Mouse (Mus musculus) midbrain, embryonic 11.5 days (tissue): ENCODE results near the gene Ric1. TPM values are rescaled to one million over a fixed set of nuclear protein-coding genes. Genes with fewer than 3 reads are reported as not detected.

ENCODE experiments used
- ATAC-seq: fragments of 200-750 bp; cut with Nextera tagmentation; 2 replicates; pipeline ENCODE4 v1.8.0; 2017; ENCODE audit warnings: moderate TSS enrichment, moderate library complexity; ENCODE audit not compliant: low FRiP score
- DNase-seq: peaks from one replicate; pipeline ENCODE4 v3.0.0; 2015; ENCODE audit warnings: low spot score; ENCODE audit errors: missing footprints
- H3K27ac ChIP-seq: fragments of 300-500 bp; sonication (generic); 2 replicates; pipeline ENCODE4 v1.5.1; 2014; ENCODE audit warnings: low read depth, low read length
- H3K27me3 ChIP-seq: fragments of 300-500 bp; sonication (generic); 2 replicates; pipeline ENCODE4 v1.6.1; 2014; ENCODE audit warnings: mild to moderate bottlenecking, low read length, moderate library complexity, mixed read lengths; ENCODE audit not compliant: control insufficient read depth, insufficient read depth
- H3K36me3 ChIP-seq: fragments of 300-500 bp; sonication (generic); 2 replicates; pipeline ENCODE4 v1.6.1; 2014; ENCODE audit warnings: mild to moderate bottlenecking, low read length, moderate library complexity, mixed read lengths; ENCODE audit not compliant: control insufficient read depth, insufficient read depth
- H3K4me1 ChIP-seq: fragments of 300-500 bp; sonication (generic); 2 replicates; pipeline ENCODE4 v1.6.1; 2014; ENCODE audit warnings: low read length; ENCODE audit not compliant: control insufficient read depth, insufficient read depth
- H3K4me2 ChIP-seq: fragments of 300-500 bp; sonication (generic); 2 replicates; pipeline ENCODE4 v1.6.1; 2014; ENCODE audit warnings: mild to moderate bottlenecking, moderate library complexity
- H3K4me3 ChIP-seq: fragments of 300-500 bp; sonication (generic); 2 replicates; pipeline ENCODE4 v1.5.1; 2014; ENCODE audit warnings: low read depth, low read length
- H3K9ac ChIP-seq: fragments of 300-500 bp; sonication (generic); 2 replicates; pipeline ENCODE4 v1.6.1; 2014; ENCODE audit warnings: low read length
- H3K9me3 ChIP-seq: fragments of 300-500 bp; sonication (generic); 2 replicates; pipeline ENCODE4 v1.6.1; 2016; ENCODE audit warnings: low read length; ENCODE audit not compliant: control insufficient read depth
- WGBS: fragments of 180-500 bp; shearing (Covaris S2); extraction: QIAGEN DNeasy Blood & Tissue Kit; methylation state at CpG from one replicate; pipeline ENCODE4 v1.1.7; 2014; 5-methylcytosine and 5-hydroxymethylcytosine counted together
- polyA plus RNA-seq: library from polyadenylated mRNA; unstranded; fragments of >200 nt; fragmentation: Nextera tagmentation; extraction: Ambion mirVana; gene quantifications from 2 replicates; pipeline ENCODE4 v1.2.1, GENCODE M21; 2014

The Ric1 gene
- polyA plus RNA-seq, 1 experiment from 2014 or later = 10.8 TPM

GRCm38 (mm10) chr19:29483386-29483785, 38.7 kb upstream of the Ric1 start:
- WGBS = 79% methylated on average over 2 of the region's 2 CpGs
- Histone ChIP-seq H3K4me1 (no peaks in the 10 kb centered on the region), H3K4me2 (no peak overlapping the region), H3K36me3 (no peaks in the 10 kb centered on the region), H3K9ac (no peak overlapping the region), H3K9me3 (no peaks in the 10 kb centered on the region), H3K27ac (no peak overlapping the region), H3K4me3 (no peak overlapping the region), H3K27me3 (no peaks in the 10 kb centered on the region)
- ATAC-seq = no peak
- DNase-seq = no peak

GRCm38 (mm10) chr19:29484537-29484936, 37.5 kb upstream of the Ric1 start:
- Histone ChIP-seq H3K4me2 (no peak overlapping the region), H3K9ac (no peak overlapping the region), H3K4me1 (no peaks in the 10 kb centered on the region), H3K36me3 (no peaks in the 10 kb centered on the region), H3K4me3 (no peak overlapping the region), H3K27me3 (no peaks in the 10 kb centered on the region), H3K27ac (no peak overlapping the region), H3K9me3 (no peaks in the 10 kb centered on the region)
- DNase-seq (no peak), ATAC-seq (no peak)
- 70% methylated on average over 2 of the region's 2 CpGs for WGBS

- H3K27ac ChIP-seq = no peak overlapping the region
- H3K4me2 ChIP-seq = no peak overlapping the region
- H3K9me3 ChIP-seq = no peaks in the 10 kb centered on the region
- no peak for ATAC-seq
- H3K27me3 ChIP-seq = no peaks in the 10 kb centered on the region
- 89% methylated on average over 3 of the region's 3 CpGs for WGBS
- H3K4me3 ChIP-seq = no peak overlapping the region
- no peak overlapping the region for H3K9ac ChIP-seq
- no peaks in the 10 kb centered on the region for H3K36me3 ChIP-seq
- no peaks in the 10 kb centered on the region for H3K4me1 ChIP-seq
- no peak for DNase-seq
These were observed 36.7 kb upstream of the Ric1 start for GRCm38 (mm10) chr19:29485257-29485948.

- H3K9me3 ChIP-seq = no peaks in the 10 kb centered on the region
- ATAC-seq (no peak), DNase-seq (no peak)
- no peaks in the 10 kb centered on the region for H3K27me3 ChIP-seq
- no peak overlapping the region for H3K4me3 ChIP-seq
- no peak overlapping the region for H3K4me2 ChIP-seq
- no peaks in the 10 kb centered on the region for H3K36me3 ChIP-seq
- no peak overlapping the region for H3K27ac ChIP-seq
- H3K9ac ChIP-seq = no peak overlapping the region
- no peaks in the 10 kb centered on the region for H3K4me1 ChIP-seq
- 84% methylated on average over 7 of the region's 7 CpGs for WGBS
These were observed 35.4 kb upstream of the Ric1 start for GRCm38 (mm10) chr19:29486545-29487206.

- H3K9me3 ChIP-seq = no peaks in the 10 kb centered on the region
- H3K36me3 ChIP-seq = no peaks in the 10 kb centered on the region
- no peak overlapping the region for H3K4me3 ChIP-seq
- H3K27me3 ChIP-seq = no peaks in the 10 kb centered on the region
- H3K9ac ChIP-seq = no peak overlapping the region
- H3K27ac ChIP-seq = no peak overlapping the region
- no peaks in the 10 kb centered on the region for H3K4me1 ChIP-seq
- WGBS = 90% methylated on average over 14 of the region's 14 CpGs
- ATAC-seq (no peak), DNase-seq (no peak)
- no peak overlapping the region for H3K4me2 ChIP-seq
These were observed 34.6 kb upstream of the Ric1 start for GRCm38 (mm10) chr19:29487326-29488072.

GRCm38 (mm10) chr19:29488073-29488390, 34.0 kb upstream of the Ric1 start:
- Histone ChIP-seq H3K4me2 (no peak overlapping the region), H3K27me3 (no peaks in the 10 kb centered on the region), H3K9ac (no peak overlapping the region), H3K9me3 (no peaks in the 10 kb centered on the region), H3K36me3 (no peaks in the 10 kb centered on the region), H3K4me1 (no peaks in the 10 kb centered on the region), H3K27ac (no peak overlapping the region), H3K4me3 (no peak overlapping the region)
- 67% methylated on average over 6 of the region's 6 CpGs for WGBS
- DNase-seq (no peak), ATAC-seq (no peak)

GRCm38 (mm10) chr19:29488420-29488819, 33.7 kb upstream of the Ric1 start:
- no peak overlapping the region for H3K4me2 ChIP-seq
- H3K9ac ChIP-seq = no peak overlapping the region
- no peak overlapping the region for H3K4me3 ChIP-seq
- no peak for DNase-seq
- H3K27me3 ChIP-seq = no peaks in the 10 kb centered on the region
- no peaks in the 10 kb centered on the region for H3K9me3 ChIP-seq
- no peak overlapping the region for H3K27ac ChIP-seq
- WGBS = 77% methylated on average over 10 of the region's 10 CpGs
- H3K4me1 ChIP-seq = no peaks in the 10 kb centered on the region
- no peak for ATAC-seq
- no peaks in the 10 kb centered on the region for H3K36me3 ChIP-seq

- no peaks in the 10 kb centered on the region for H3K27me3 ChIP-seq
- H3K27ac ChIP-seq = no peak overlapping the region
- no peak overlapping the region for H3K9ac ChIP-seq
- no peak for DNase-seq
- no peak for ATAC-seq
- H3K4me2 ChIP-seq = no peak overlapping the region
- WGBS = 81% methylated on average over 3 of the region's 3 CpGs
- H3K4me3 ChIP-seq = no peak overlapping the region
- no peaks in the 10 kb centered on the region for H3K9me3 ChIP-seq
- no peaks in the 10 kb centered on the region for H3K4me1 ChIP-seq
- H3K36me3 ChIP-seq = no peaks in the 10 kb centered on the region
These were observed 32.2 kb upstream of the Ric1 start for GRCm38 (mm10) chr19:29489785-29490284.

- H3K27me3 ChIP-seq = no peaks in the 10 kb centered on the region
- WGBS = 76% methylated on average over 9 of the region's 9 CpGs
- no peak overlapping the region for H3K4me2 ChIP-seq
- H3K36me3 ChIP-seq = no peaks in the 10 kb centered on the region
- H3K4me3 ChIP-seq = no peak overlapping the region
- H3K9ac ChIP-seq = no peak overlapping the region
- no peak overlapping the region for H3K27ac ChIP-seq
- H3K4me1 ChIP-seq = no peaks in the 10 kb centered on the region
- H3K9me3 ChIP-seq = no peaks in the 10 kb centered on the region
- no peak for ATAC-seq
- no peak for DNase-seq
These were observed 30.6 kb upstream of the Ric1 start for GRCm38 (mm10) chr19:29491467-29491866.
